Mouse (Mus musculus) intestine, postnatal 0 days (tissue): ENCODE measurements around the gene Vhl. TPM values are rescaled to one million over a fixed set of nuclear protein-coding genes. Genes with fewer than 3 reads are reported as not detected.

ENCODE experiments used
- ATAC-seq: fragments of 200-750 bp; cut with Nextera tagmentation; 2 replicates; pipeline ENCODE4 v1.8.0; 2017; ENCODE audit warnings: mild to moderate bottlenecking, moderate TSS enrichment, moderate library complexity
- H3K27ac ChIP-seq: fragments of 300-500 bp; sonication (generic); 2 replicates; pipeline ENCODE4 v1.5.1; 2014; ENCODE audit warnings: mild to moderate bottlenecking, low read depth, low read length, moderate library complexity
- H3K27me3 ChIP-seq: fragments of 300-500 bp; sonication (generic); replicated peaks from 2 replicates; pipeline ENCODE4 v1.6.1; 2014; ENCODE audit warnings: low read length, mixed read lengths; ENCODE audit not compliant: control insufficient read depth, insufficient read depth
- H3K36me3 ChIP-seq: fragments of 300-500 bp; sonication (generic); 2 replicates; pipeline ENCODE4 v1.6.1; 2014; ENCODE audit warnings: mild to moderate bottlenecking, moderate library complexity; ENCODE audit not compliant: control insufficient read depth, insufficient read depth
- H3K4me1 ChIP-seq: fragments of 300-500 bp; sonication (generic); replicated peaks from 2 replicates; pipeline ENCODE4 v1.6.1; 2014; ENCODE audit warnings: antibody characterized with exemption, low read length, mixed read lengths; ENCODE audit not compliant: control insufficient read depth, insufficient read depth
- H3K4me2 ChIP-seq: fragments of 300-500 bp; sonication (generic); replicated peaks from 2 replicates; pipeline ENCODE4 v1.6.1; 2014; ENCODE audit warnings: low read depth, mild to moderate bottlenecking, moderate library complexity
- H3K4me3 ChIP-seq: fragments of 300-500 bp; sonication (generic); 2 replicates; pipeline ENCODE4 v1.5.1; 2014; ENCODE audit warnings: low read depth, low read length
- H3K9ac ChIP-seq: fragments of 300-500 bp; sonication (generic); 2 replicates; pipeline ENCODE4 v1.6.1; 2014; ENCODE audit warnings: mild to moderate bottlenecking, low read depth, low read length
- H3K9me3 ChIP-seq: fragments of 300-500 bp; sonication (generic); 2 replicates; pipeline ENCODE4 v1.6.1; 2016; ENCODE audit warnings: mixed run types; ENCODE audit not compliant: control insufficient read depth
- CTCF ChIP-seq: sonication (generic); IDR thresholded peaks from 2 replicates; pipeline ENCODE4 v1.5.1; 2016; ENCODE audit warnings: low read depth, mild to moderate bottlenecking, control low read depth, antibody characterized with exemption, moderate library complexity
- WGBS: fragments of 180-500 bp; shearing (Covaris S2); extraction: QIAGEN DNeasy Blood & Tissue Kit; methylation state at CpG from one replicate; pipeline ENCODE4 v1.1.7; 2014; 5-methylcytosine and 5-hydroxymethylcytosine counted together
- polyA plus RNA-seq: library from polyadenylated mRNA; unstranded; fragments of >200 nt; fragmentation: Nextera tagmentation; extraction: Ambion mirVana; gene quantifications from 2 replicates; pipeline ENCODE4 v1.2.1, GENCODE M21; 2015

Gene Vhl
- polyA plus RNA-seq, 1 experiment from 2014 or later = 20.6 TPM

- H3K4me3 ChIP-seq = no peak overlapping the region
- no peak for TF ChIP-seq CTCF
- no peak overlapping the region for H3K9ac ChIP-seq
- no peak overlapping the region for H3K4me2 ChIP-seq
- ATAC-seq = no peak
- H3K36me3 ChIP-seq = no peaks in the 10 kb centered on the region; the same call in 1 of the 2 replicates
- no peak overlapping the region for H3K27ac ChIP-seq
- no peaks in the 10 kb centered on the region for H3K27me3 ChIP-seq
- WGBS = 99% methylated on average over 2 of the region's 2 CpGs
- H3K4me1 ChIP-seq = no peaks in the 10 kb centered on the region
- no peaks in the 10 kb centered on the region for H3K9me3 ChIP-seq
These were observed 31.1 kb upstream of the Vhl start for GRCm38 (mm10) chr6:113592637-113593036.

GRCm38 (mm10) chr6:113597945-113598344 lies 25.8 kb upstream of the Vhl start:
- no peaks in the 10 kb centered on the region for H3K9me3 ChIP-seq
- no peak for ATAC-seq
- WGBS = 91% methylated on average over 4 of the region's 4 CpGs
- H3K4me1 ChIP-seq = no peaks in the 10 kb centered on the region
- H3K4me2 ChIP-seq = no peak overlapping the region
- no peak overlapping the region for H3K4me3 ChIP-seq
- TF ChIP-seq CTCF = no peak
- H3K27me3 ChIP-seq = no peaks in the 10 kb centered on the region
- no peak overlapping the region for H3K9ac ChIP-seq
- H3K27ac ChIP-seq = no peak overlapping the region
- H3K36me3 ChIP-seq = no peaks in the 10 kb centered on the region; the same call in 1 of the 2 replicates

GRCm38 (mm10) chr6:113599833-113600232 lies 23.9 kb upstream of the Vhl start:
- H3K9ac ChIP-seq = no peak overlapping the region
- H3K27me3 ChIP-seq = no peaks in the 10 kb centered on the region
- H3K4me3 ChIP-seq = no peak overlapping the region
- no peaks in the 10 kb centered on the region for H3K9me3 ChIP-seq
- no peak overlapping the region for H3K4me2 ChIP-seq
- no peak for TF ChIP-seq CTCF
- H3K4me1 ChIP-seq = no peaks in the 10 kb centered on the region
- no peak overlapping the region for H3K27ac ChIP-seq
- no peak for ATAC-seq
- WGBS = 68% methylated on average over 5 of the region's 5 CpGs
- H3K36me3 ChIP-seq = no peaks in the 10 kb centered on the region; the same call in 1 of the 2 replicates

GRCm38 (mm10) chr6:113600543-113601139 lies 23.1 kb upstream of the Vhl start, which contains the start of gene Fancd2os:
Gene Fancd2os (minus strand): TSS chr6:113600715.
- no peak within 1 kb of the TSS for H3K9ac ChIP-seq
- no peaks in the 10 kb centered on the region for H3K27me3 ChIP-seq
- H3K36me3 ChIP-seq = no peaks in the 10 kb centered on the region; the same call in 1 of the 2 replicates
- H3K4me1 ChIP-seq = no peaks in the 10 kb centered on the region
- no peak within 1 kb of the TSS for H3K27ac ChIP-seq
- no peak within 1 kb of the TSS for H3K4me2 ChIP-seq
- ATAC-seq = no peak
- WGBS = 34% methylated on average over 23 of the region's 23 CpGs
- TF ChIP-seq CTCF = no peak
- H3K9me3 ChIP-seq = no peaks in the 10 kb centered on the region
- no peak within 1 kb of the TSS for H3K4me3 ChIP-seq

- no peak overlapping the region for H3K4me3 ChIP-seq
- no peak overlapping the region for H3K4me2 ChIP-seq
- H3K9me3 ChIP-seq = no peaks in the 10 kb centered on the region
- WGBS = 88% methylated on average over 6 of the region's 6 CpGs
- 0 out of 2 replicates have a peak, but pooled peaks cover 3% of the 10 kb centered on the region for H3K36me3 ChIP-seq
- TF ChIP-seq CTCF = no peak
- H3K27ac ChIP-seq = no peak overlapping the region
- no peaks in the 10 kb centered on the region for H3K27me3 ChIP-seq
- H3K9ac ChIP-seq = no peak overlapping the region
- H3K4me1 ChIP-seq = no peaks in the 10 kb centered on the region
- no peak for ATAC-seq
These were observed 20.9 kb upstream of the Vhl start for GRCm38 (mm10) chr6:113602821-113603220.

GRCm38 (mm10) chr6:113603993-113604392 lies 19.8 kb upstream of the Vhl start:
- no peak for TF ChIP-seq CTCF
- ATAC-seq = no peak
- Histone ChIP-seq H3K36me3 (0 out of 2 replicates have a peak, but pooled peaks cover 3% of the 10 kb centered on the region), H3K4me3 (peak overlapping the region; percentile 57), H3K9ac (peak overlapping the region; percentile 56), H3K4me1 (peaks cover 3% of the 10 kb centered on the region; the same call in 1 of the 2 replicates), H3K9me3 (no peaks in the 10 kb centered on the region), H3K27ac (no peak overlapping the region), H3K27me3 (no peaks in the 10 kb centered on the region), H3K4me2 (peak overlapping the region; percentile 75)
- WGBS = 58% methylated on average over 12 of the region's 12 CpGs
